Mouse (Mus musculus) CH12.LX (cell line): ENCODE data around the gene Cd300e.
"Not testable (repeated sequence)": the region's sequence is repeated elsewhere in the genome, so short reads cannot be mapped to it uniquely, and the experiment has no call there.

Experiments
- CTCF ChIP-seq, 2 experiments: IDR thresholded peaks in 1 of 2; conservative IDR thresholded peaks in 1 of 2; 2 replicates each; pipeline ENCODE4 v1.5.1; 2011 to 2012; ENCODE audit warnings: low read depth in 2 of 2, low read length in 2 of 2, improper control_type of control experiment in 1 of 2, inconsistent platforms in 1 of 2, mild to moderate bottlenecking in 1 of 2, moderate library complexity in 1 of 2
- EP300 ChIP-seq: IDR thresholded peaks from 2 replicates; pipeline ENCODE4 v1.6.1; 2011; ENCODE audit warnings: low read length, improper control_type of control experiment
- IRF4 ChIP-seq: IDR thresholded peaks from 2 replicates; pipeline ENCODE4 v1.6.1; 2014; ENCODE audit warnings: low read depth, mild to moderate bottlenecking, inconsistent platforms, low read length, improper control_type of control experiment
- ZNF384 ChIP-seq: IDR thresholded peaks from 2 replicates; pipeline ENCODE4 v1.6.1; 2012; ENCODE audit warnings: low read depth, low read length, improper control_type of control experiment, inconsistent platforms

GRCm38 (mm10) chr11:115026912-115027311 lies 35.1 kb downstream of the Cd300e start, which contains the start of gene Cd300ld4:
- not testable (repeated sequence) for TF ChIP-seq ZNF384; EP300; IRF4; CTCF (conservative IDR thresholded peaks at IDR 0.05 in 1 of 2, IDR thresholded peaks at IDR 0.05 in 1 of 2; ENCODE audit: low read depth in 2 of 2, low read length in 2 of 2)
